Mouse (Mus musculus) megakaryocyte, embryonic 14.5 days (primary cell): ENCODE data around the gene Sorl1.

ENCODE experiments used
- FLI1 ChIP-seq: IDR thresholded peaks from 2 replicates; pipeline ENCODE4 v1.6.1; 2012; ENCODE audit warnings: low read length, inconsistent platforms, mixed read lengths
- GATA1 ChIP-seq: IDR thresholded peaks from 3 replicates; pipeline ENCODE4 v1.6.1; 2012; ENCODE audit warnings: mixed read lengths, low read length, inconsistent platforms, borderline replicate concordance

GRCm38 (mm10) chr9:42101266-42101665 lies 22.8 kb downstream of the Sorl1 start:
- no peak for TF ChIP-seq GATA1
- TF ChIP-seq FLI1 = no peak
